Mouse (Mus musculus) MEL (cell line): Measurements from ENCODE around the gene Commd6.

Source experiments
- CHD2 ChIP-seq: IDR thresholded peaks from 2 replicates; pipeline ENCODE4 v1.6.1; 2011; ENCODE audit warnings: low read length, improper control_type of control experiment
- CTCF ChIP-seq, 3 experiments: IDR thresholded peaks in 2 of 3; conservative IDR thresholded peaks in 1 of 3; 2 replicates each; pipeline ENCODE4 v1.5.1; 2011 to 2012; ENCODE audit warnings: low read length in 3 of 3, low read depth in 2 of 3, mild to moderate bottlenecking in 2 of 3, improper control_type of control experiment in 1 of 3, inconsistent platforms in 1 of 3, mixed read lengths in 1 of 3, moderate library complexity in 1 of 3; ENCODE audit not compliant: control insufficient read depth in 1 of 3, insufficient read depth in 1 of 3, poor library complexity in 1 of 3, severe bottlenecking in 1 of 3
- EP300 ChIP-seq, 2 experiments: IDR thresholded peaks; 2 replicates each; pipeline ENCODE4 v1.6.1; 2011; ENCODE audit warnings: improper control_type of control experiment in 2 of 2, low read length in 2 of 2, low read depth in 1 of 2, mild to moderate bottlenecking in 1 of 2
- JUND ChIP-seq: IDR thresholded peaks from 2 replicates; pipeline ENCODE4 v1.6.1; 2011; ENCODE audit warnings: low read depth, mild to moderate bottlenecking, improper control_type of control experiment, low read length
- MAX ChIP-seq: IDR thresholded peaks from 2 replicates; pipeline ENCODE4 v1.6.1; 2011; ENCODE audit warnings: low read length, improper control_type of control experiment
- MEF2A ChIP-seq: IDR thresholded peaks from 2 replicates; pipeline ENCODE4 v1.6.1; 2014; ENCODE audit warnings: low read depth, mild to moderate bottlenecking, inconsistent platforms, low read length, improper control_type of control experiment; ENCODE audit not compliant: poor library complexity, insufficient replicate concordance, severe bottlenecking; ENCODE audit errors: extremely low read depth
- POLR2A ChIP-seq, 2 experiments: IDR thresholded peaks; 2 replicates each; pipeline ENCODE4 v1.6.1; 2011 to 2012; ENCODE audit warnings: low read length in 2 of 2, mild to moderate bottlenecking in 2 of 2, control low read depth in 1 of 2, improper control_type of control experiment in 1 of 2, low read depth in 1 of 2, moderate library complexity in 1 of 2; ENCODE audit not compliant: control insufficient read depth in 1 of 2, insufficient read depth in 1 of 2, poor library complexity in 1 of 2
- POLR2AphosphoS2 ChIP-seq: IDR thresholded peaks from 2 replicates; pipeline ENCODE4 v1.6.1; 2011; ENCODE audit warnings: low read length, improper control_type of control experiment
- POLR2AphosphoS5 ChIP-seq: IDR thresholded peaks from 2 replicates; pipeline ENCODE4 v1.6.1; 2012; ENCODE audit warnings: low read depth, borderline replicate concordance, mild to moderate bottlenecking, inconsistent platforms, low read length, moderate library complexity, mixed read lengths
- SIN3A ChIP-seq: IDR thresholded peaks from 2 replicates; pipeline ENCODE4 v1.6.1; 2012; ENCODE audit warnings: low read length, improper control_type of control experiment, inconsistent platforms
- TBP ChIP-seq: IDR thresholded peaks from 2 replicates; pipeline ENCODE4 v1.8.0; 2011; ENCODE audit warnings: low read depth, low read length, improper control_type of control experiment
- TCF12 ChIP-seq: IDR thresholded peaks from 2 replicates; pipeline ENCODE4 v1.6.1; 2014; ENCODE audit warnings: low read depth, mild to moderate bottlenecking, inconsistent platforms, low read length, improper control_type of control experiment, moderate library complexity

DNA sequence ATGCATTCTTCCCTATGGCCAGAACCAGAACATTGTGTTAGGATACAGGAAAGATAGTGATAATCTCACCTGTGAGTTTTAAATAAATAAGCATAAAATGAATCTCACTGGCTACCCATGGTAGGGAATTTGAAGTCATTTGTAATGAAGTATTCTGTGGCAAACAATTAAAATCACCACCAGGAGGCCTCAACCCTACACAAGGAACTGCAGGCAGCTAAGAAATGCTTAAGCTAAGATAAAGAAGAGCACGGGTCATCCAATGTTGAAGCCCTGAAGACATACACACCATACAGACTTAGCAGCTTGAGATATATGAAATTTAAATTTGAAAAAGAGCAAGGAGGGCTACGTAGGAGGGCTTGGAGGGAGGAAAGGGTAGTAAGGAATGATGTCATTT, 34.6 kb downstream of the Commd6 start:
- TF ChIP-seq JUND (no peak), POLR2A (IDR thresholded peaks at IDR 0.05; ENCODE audit: control insufficient read depth in 1 of 2, insufficient read depth in 1 of 2, low read depth in 1 of 2, low read length in 2 of 2, poor library complexity in 1 of 2) (no peak), POLR2AphosphoS2 (no peak), CTCF (IDR thresholded peaks at IDR 0.05 in 2 of 3, conservative IDR thresholded peaks at IDR 0.05 in 1 of 3; ENCODE audit: control insufficient read depth in 1 of 3, insufficient read depth in 1 of 3, low read depth in 2 of 3, low read length in 3 of 3, poor library complexity in 1 of 3, severe bottlenecking in 1 of 3) (no peak; a peak in 1 of 6 replicates), TCF12 (no peak), SIN3A (no peak), MAX (no peak), CHD2 (no peak), TBP (no peak), EP300 (IDR thresholded peaks at IDR 0.05; ENCODE audit: low read depth in 1 of 2, low read length in 2 of 2) (no peak), MEF2A (no peak), POLR2AphosphoS5 (no peak)
